Mouse (Mus musculus) kidney, postnatal 0 days (tissue): ENCODE data around the gene Odf3l2. TPM values are rescaled to one million over a fixed set of nuclear protein-coding genes. Genes with fewer than 3 reads are reported as not detected.
A peak's percentile ranks its signal among the peaks of the same experiment; 100 is the strongest.

Experiments used
- ATAC-seq: fragments of 200-750 bp; cut with Nextera tagmentation; replicated peaks from 2 replicates; pipeline ENCODE4 v1.8.0; 2017; ENCODE audit warnings: low read depth, moderate number of reproducible peaks, moderate TSS enrichment, moderate library complexity; ENCODE audit not compliant: low FRiP score
- DNase-seq: peaks from one replicate; pipeline ENCODE4 v3.0.0-alpha.2; 2016; ENCODE audit warnings: low spot score
- H3K27ac ChIP-seq: fragments of 300-500 bp; sonication (generic); 2 replicates; pipeline ENCODE4 v1.5.1; 2014; ENCODE audit warnings: mild to moderate bottlenecking
- H3K27me3 ChIP-seq: fragments of 300-500 bp; sonication (generic); 2 replicates; pipeline ENCODE4 v1.6.1; 2014; ENCODE audit warnings: low read length, mixed read lengths; ENCODE audit not compliant: insufficient read depth
- H3K36me3 ChIP-seq: fragments of 300-500 bp; sonication (generic); 2 replicates; pipeline ENCODE4 v1.6.1; 2014; ENCODE audit warnings: low read length, mixed read lengths; ENCODE audit not compliant: insufficient read depth
- H3K4me1 ChIP-seq: fragments of 300-500 bp; sonication (generic); replicated peaks from 2 replicates; pipeline ENCODE4 v1.6.1; 2014; ENCODE audit warnings: antibody characterized with exemption, low read length, mixed read lengths; ENCODE audit not compliant: insufficient read depth
- H3K4me2 ChIP-seq: fragments of 300-500 bp; sonication (generic); 2 replicates; pipeline ENCODE4 v1.6.1; 2014; ENCODE audit warnings: mild to moderate bottlenecking, low read length, moderate library complexity, mixed read lengths
- H3K4me3 ChIP-seq: fragments of 300-500 bp; sonication (generic); replicated peaks from 2 replicates; pipeline ENCODE4 v1.5.1; 2014; ENCODE audit warnings: low read depth, low read length
- H3K9ac ChIP-seq: fragments of 300-500 bp; sonication (generic); 2 replicates; pipeline ENCODE4 v1.6.1; 2014; ENCODE audit warnings: low read depth, low read length
- H3K9me3 ChIP-seq: fragments of 300-500 bp; sonication (generic); replicated peaks from 2 replicates; pipeline ENCODE4 v1.6.1; 2016; ENCODE audit warnings: low read length, inconsistent platforms, mixed read lengths
- CTCF ChIP-seq: IDR thresholded peaks from 2 replicates; pipeline ENCODE4 v1.5.1; 2016; ENCODE audit warnings: antibody characterized with exemption, low read depth, mild to moderate bottlenecking, moderate library complexity
- WGBS: fragments of 180-500 bp; shearing (Covaris S2); extraction: QIAGEN DNeasy Blood & Tissue Kit; methylation state at CpG from one replicate; pipeline ENCODE4 v1.1.7; 2014; 5-methylcytosine and 5-hydroxymethylcytosine counted together
- polyA plus RNA-seq: library from polyadenylated mRNA; unstranded; fragments of >200 nt; fragmentation: Nextera tagmentation; extraction: Ambion mirVana; gene quantifications from 2 replicates; pipeline ENCODE4 v1.2.1, GENCODE M21; 2015

Gene Odf3l2
- polyA plus RNA-seq, 1 experiment from 2014 or later = not detected

GRCm38 (mm10) chr10:79666493-79666892, 21.0 kb upstream of the Odf3l2 start:
- H3K4me1 ChIP-seq = peaks cover 13% of the 10 kb centered on the region
- DNase-seq (no peak), ATAC-seq (no peak)
- H3K4me3 ChIP-seq = no peak overlapping the region
- 61% methylated on average over 9 of the region's 9 CpGs for WGBS
- no peaks in the 10 kb centered on the region for H3K36me3 ChIP-seq
- no peak for TF ChIP-seq CTCF
- H3K9me3 ChIP-seq = no peaks in the 10 kb centered on the region
- H3K27ac ChIP-seq = no peak overlapping the region
- H3K4me2 ChIP-seq = no peak overlapping the region
- H3K9ac ChIP-seq = no peak overlapping the region
- no peaks in the 10 kb centered on the region for H3K27me3 ChIP-seq

- no peak overlapping the region for H3K4me3 ChIP-seq
- H3K27ac ChIP-seq = no peak overlapping the region
- no peaks in the 10 kb centered on the region for H3K27me3 ChIP-seq
- 85% methylated on average over 8 of the region's 8 CpGs for WGBS
- ATAC-seq (no peak), DNase-seq (no peak)
- H3K36me3 ChIP-seq = no peaks in the 10 kb centered on the region
- H3K4me1 ChIP-seq = peaks cover 3% of the 10 kb centered on the region; the same call in 1 of the 2 replicates
- no peak overlapping the region for H3K4me2 ChIP-seq
- H3K9ac ChIP-seq = no peak overlapping the region
- H3K9me3 ChIP-seq = no peaks in the 10 kb centered on the region
- TF ChIP-seq CTCF = no peak
Measured at GRCm38 (mm10) chr10:79665051-79665450, 19.5 kb upstream of the Odf3l2 start.

- Histone ChIP-seq H3K27ac (no peak within 1 kb of the TSS), H3K9me3 (no peaks in the 10 kb centered on the region), H3K27me3 (no peaks in the 10 kb centered on the region), H3K36me3 (no peaks in the 10 kb centered on the region), H3K4me1 (no peaks in the 10 kb centered on the region; the same call in 1 of the 2 replicates), H3K9ac (no peak within 1 kb of the TSS), H3K4me2 (no peak within 1 kb of the TSS), H3K4me3 (no peak within 1 kb of the TSS)
- peak; percentile 93 for TF ChIP-seq CTCF
- ATAC-seq (no peak; the same call in 1 of the 2 replicates), DNase-seq (peak; percentile 85)
- WGBS = 12% methylated on average over 13 of the region's 13 CpGs
Measured at GRCm38 (mm10) chr10:79664131-79664665, 18.7 kb upstream of the Odf3l2 start, which contains the start of gene Madcam1. Madcam1 (plus strand) TSS chr10:79664559.

- no peaks in the 10 kb centered on the region for H3K36me3 ChIP-seq
- 44% methylated on average over 3 of the region's 3 CpGs for WGBS
- no peak overlapping the region for H3K27ac ChIP-seq
- no peak overlapping the region for H3K4me2 ChIP-seq
- DNase-seq = no peak
- no peaks in the 10 kb centered on the region for H3K27me3 ChIP-seq
- no peak for TF ChIP-seq CTCF
- ATAC-seq = no peak
- H3K4me1 ChIP-seq = no peaks in the 10 kb centered on the region; the same call in 1 of the 2 replicates
- H3K9ac ChIP-seq = no peak overlapping the region
- H3K4me3 ChIP-seq = no peak overlapping the region
- no peaks in the 10 kb centered on the region for H3K9me3 ChIP-seq
Measured at GRCm38 (mm10) chr10:79661861-79662260, 16.3 kb upstream of the Odf3l2 start.

GRCm38 (mm10) chr10:79660298-79660697, 14.8 kb upstream of the Odf3l2 start:
- peak; percentile 54 for TF ChIP-seq CTCF
- Histone ChIP-seq H3K4me3 (no peak overlapping the region), H3K4me2 (no peak overlapping the region), H3K9me3 (no peaks in the 10 kb centered on the region), H3K27ac (no peak overlapping the region), H3K9ac (no peak overlapping the region), H3K4me1 (no peaks in the 10 kb centered on the region; the same call in 1 of the 2 replicates), H3K36me3 (no peaks in the 10 kb centered on the region), H3K27me3 (no peaks in the 10 kb centered on the region)
- no peak for ATAC-seq
- no peak for DNase-seq
- WGBS = 89% methylated on average over 2 of the region's 2 CpGs

- Histone ChIP-seq H3K4me2 (no peak overlapping the region), H3K4me3 (no peak overlapping the region), H3K4me1 (no peaks in the 10 kb centered on the region), H3K36me3 (no peaks in the 10 kb centered on the region), H3K27me3 (no peaks in the 10 kb centered on the region), H3K9me3 (no peaks in the 10 kb centered on the region), H3K9ac (no peak overlapping the region), H3K27ac (no peak overlapping the region)
- peak; percentile 45; the same call in 1 of the 2 replicates for ATAC-seq
- TF ChIP-seq CTCF = peak; percentile 65
- DNase-seq = no peak
- 22% methylated on average over 4 of the region's 4 CpGs for WGBS
Measured at GRCm38 (mm10) chr10:79658829-79659228, 13.3 kb upstream of the Odf3l2 start.

- Histone ChIP-seq H3K27me3 (no peaks in the 10 kb centered on the region), H3K4me2 (no peak overlapping the region), H3K4me3 (no peak overlapping the region), H3K4me1 (no peaks in the 10 kb centered on the region), H3K36me3 (no peaks in the 10 kb centered on the region), H3K9me3 (no peaks in the 10 kb centered on the region), H3K9ac (no peak overlapping the region), H3K27ac (no peak overlapping the region)
- DNase-seq = no peak
- no peak for TF ChIP-seq CTCF
- ATAC-seq = no peak; the same call in 1 of the 2 replicates
- WGBS = 54% methylated on average over 1 of the region's 1 CpGs
Measured at GRCm38 (mm10) chr10:79654946-79655395, 9.4 kb upstream of the Odf3l2 start.
